Mouse (Mus musculus) spleen, postnatal 14 days (tissue): ENCODE data around the gene Gbp2b.
"Not testable (repeated sequence)": the region's sequence is repeated elsewhere in the genome, so short reads cannot be mapped to it uniquely, and the experiment has no call there.

Experiments used
- DNase-seq, 2 experiments: peaks; one replicate each; pipeline ENCODE4 v3.0.0; 2021 to 2022; ENCODE audit warnings: low spot score in 2 of 2

Gene Gbp2b

GRCm38 (mm10) chr3:142620111-142620955, 25.7 kb downstream of the Gbp2b start, which contains the start of gene Gbp2:
TSS of gene Gbp2 (plus strand) at chr3:142620602.
- no peak for DNase-seq

GRCm38 (mm10) chr3:142620956-142621562, 26.4 kb downstream of the Gbp2b start:
- DNase-seq, result no peak

DNA sequence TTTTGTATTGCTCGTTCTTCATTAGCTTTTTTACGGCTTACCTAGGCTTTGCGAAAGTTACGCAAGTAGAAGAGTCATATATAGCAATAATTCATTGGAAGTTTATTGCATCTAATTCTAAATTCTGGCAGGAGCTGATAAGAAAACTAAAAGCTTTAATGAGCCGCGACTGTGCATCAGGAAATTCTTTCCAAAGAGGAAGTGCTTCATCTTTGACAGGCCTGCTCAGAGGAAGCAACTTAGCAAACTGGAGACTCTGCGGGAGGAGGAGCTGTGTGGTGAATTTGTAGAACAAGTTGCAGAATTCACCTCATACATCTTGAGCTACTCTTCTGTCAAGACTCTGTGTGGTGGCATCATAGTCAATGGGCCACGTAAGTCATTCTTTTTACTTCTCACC, 35.7 kb downstream of the Gbp2b start:
- DNase-seq, result no peak

- DNase-seq, result peak in 1 of 2 experiments; percentile 49
These were observed 45.6 kb downstream of the Gbp2b start for GRCm38 (mm10) chr3:142640201-142640600.

DNA sequence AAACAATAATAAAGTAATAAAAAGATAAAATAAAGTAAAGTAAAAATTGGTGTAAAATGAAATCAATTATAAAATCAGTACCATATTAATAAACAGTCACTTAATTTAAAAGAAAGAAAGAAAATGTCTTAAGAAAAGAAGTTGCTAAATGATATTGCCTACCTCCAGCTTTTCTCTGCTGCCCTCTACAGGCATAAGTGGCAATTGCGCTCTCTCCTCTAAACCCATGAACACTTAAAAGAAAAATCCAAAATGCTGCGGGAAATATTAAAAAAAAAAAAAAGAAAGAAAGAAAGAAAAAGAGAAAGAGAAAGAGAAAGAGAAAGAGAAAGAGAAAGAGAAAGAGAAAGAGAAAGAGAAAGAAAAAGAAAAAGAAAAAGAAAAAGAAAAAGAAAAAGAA, 51.3 kb downstream of the Gbp2b start:
- peak in 1 of 2 experiments; percentile 47 for DNase-seq

DNA sequence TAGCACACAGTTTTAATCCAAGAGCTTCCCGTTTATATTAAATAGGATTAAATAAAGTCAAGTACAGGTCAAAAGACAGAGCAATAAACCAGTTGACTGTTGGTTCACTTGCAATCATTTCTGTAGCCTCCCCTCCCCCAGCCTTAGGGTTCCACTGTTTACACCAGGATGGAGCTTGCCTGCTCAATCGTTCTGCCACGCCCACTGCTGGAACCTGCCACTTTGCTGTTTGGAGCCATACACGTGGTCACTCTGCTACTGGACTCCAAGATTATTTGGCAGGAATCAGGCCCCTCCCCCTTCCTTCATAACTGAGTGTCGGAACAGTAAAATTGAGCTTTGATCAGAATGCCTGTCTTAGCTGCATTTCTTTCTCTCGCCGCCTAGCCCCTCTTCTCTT, 53.2 kb downstream of the Gbp2b start:
- DNase-seq, result not testable (repeated sequence)

DNA sequence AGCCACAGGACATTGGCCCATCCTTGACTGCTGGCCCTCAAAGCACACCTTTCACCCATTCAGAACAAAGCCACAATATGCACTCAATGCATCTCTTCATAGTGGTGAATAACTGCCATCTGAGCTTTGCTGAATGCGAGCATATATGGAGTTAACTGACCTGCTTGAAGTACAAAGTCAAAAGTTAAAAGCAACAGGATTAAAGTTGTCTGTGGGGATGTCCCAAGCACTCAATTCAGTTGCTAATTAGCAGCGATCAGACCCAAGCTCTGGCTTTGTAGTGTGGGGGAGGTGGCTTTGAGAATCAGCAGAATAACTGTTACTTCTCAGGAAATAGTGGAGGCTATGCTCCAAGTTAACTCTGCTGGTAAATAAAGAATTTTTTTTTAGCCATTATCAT, 55.6 kb downstream of the Gbp2b start:
- no peak for DNase-seq

DNA sequence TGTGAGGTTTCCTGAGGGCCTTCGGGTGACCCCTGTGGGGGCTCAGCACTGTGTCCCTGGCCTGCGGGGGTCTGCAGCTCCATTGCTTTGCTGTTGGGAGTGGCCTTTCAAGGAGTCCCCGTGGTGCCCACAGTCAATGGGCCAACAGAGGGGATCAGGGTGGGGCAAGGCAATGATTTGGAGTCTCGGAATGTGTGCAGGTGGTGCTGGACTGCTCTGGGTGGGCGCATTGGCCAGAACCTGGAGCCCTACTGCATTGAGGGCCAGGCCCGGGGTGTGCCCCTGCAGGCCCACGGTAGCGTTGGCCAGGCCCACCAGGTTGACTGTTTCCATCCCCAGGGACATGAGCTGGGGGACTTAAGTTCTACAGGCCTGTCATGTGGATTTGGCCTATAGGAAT, 70.1 kb downstream of the Gbp2b start:
- DNase-seq, result no peak
